Mouse (Mus musculus) heart, embryonic 13.5 days (tissue): ENCODE measurements around the gene Gm3448. TPM values are rescaled to one million over a fixed set of nuclear protein-coding genes. Genes with fewer than 3 reads are reported as not detected.
"Not testable (repeated sequence)": the region's sequence is repeated elsewhere in the genome, so short reads cannot be mapped to it uniquely, and the experiment has no call there.

Experiments used
- ATAC-seq: fragments of 200-750 bp; cut with Nextera tagmentation; 2 replicates; pipeline ENCODE4 v1.8.0; 2017; ENCODE audit warnings: moderate TSS enrichment; ENCODE audit not compliant: insufficient number of reproducible peaks, low FRiP score, low TSS enrichment; ENCODE audit errors: extremely low read depth
- H3K27ac ChIP-seq: fragments of 300-500 bp; sonication (generic); replicated peaks from 2 replicates; pipeline ENCODE4 v1.5.1; 2015; ENCODE audit warnings: moderate library complexity, mild to moderate bottlenecking, inconsistent platforms
- H3K27me3 ChIP-seq: fragments of 300-500 bp; sonication (generic); replicated peaks from 2 replicates; pipeline ENCODE4 v1.6.1; 2015; ENCODE audit warnings: mild to moderate bottlenecking, inconsistent platforms
- H3K36me3 ChIP-seq: fragments of 300-500 bp; sonication (generic); 2 replicates; pipeline ENCODE4 v1.6.1; 2015; ENCODE audit warnings: mild to moderate bottlenecking, inconsistent platforms
- H3K4me1 ChIP-seq: fragments of 300-500 bp; sonication (generic); 2 replicates; pipeline ENCODE4 v1.6.1; 2015; ENCODE audit warnings: inconsistent platforms
- H3K4me2 ChIP-seq: fragments of 300-500 bp; sonication (generic); 2 replicates; pipeline ENCODE4 v1.6.1; 2015; ENCODE audit warnings: inconsistent platforms, mild to moderate bottlenecking, moderate library complexity
- H3K4me3 ChIP-seq: fragments of 300-500 bp; sonication (generic); 2 replicates; pipeline ENCODE4 v1.5.1; 2015; ENCODE audit warnings: moderate library complexity, mild to moderate bottlenecking, inconsistent platforms
- H3K9ac ChIP-seq: fragments of 300-500 bp; sonication (generic); 2 replicates; pipeline ENCODE4 v1.6.1; 2015; ENCODE audit warnings: inconsistent platforms, mild to moderate bottlenecking, moderate library complexity
- H3K9me3 ChIP-seq: fragments of 300-500 bp; sonication (generic); 2 replicates; pipeline ENCODE4 v1.6.1; 2016; ENCODE audit warnings: inconsistent platforms
- WGBS: fragments of 180-500 bp; shearing (Covaris S2); methylation state at CpG from one replicate; pipeline ENCODE4 v1.1.7; 2015; ENCODE audit warnings: mixed read lengths; 5-methylcytosine and 5-hydroxymethylcytosine counted together
- polyA plus RNA-seq: library from polyadenylated mRNA; unstranded; fragments of >200 nt; fragmentation: Nextera tagmentation; extraction: Ambion mirVana; gene quantifications from 2 replicates; pipeline ENCODE4 v1.2.1, GENCODE M21; 2015

Gene Gm3448
- polyA plus RNA-seq, 1 experiment from 2014 or later: 2.2 TPM

DNA sequence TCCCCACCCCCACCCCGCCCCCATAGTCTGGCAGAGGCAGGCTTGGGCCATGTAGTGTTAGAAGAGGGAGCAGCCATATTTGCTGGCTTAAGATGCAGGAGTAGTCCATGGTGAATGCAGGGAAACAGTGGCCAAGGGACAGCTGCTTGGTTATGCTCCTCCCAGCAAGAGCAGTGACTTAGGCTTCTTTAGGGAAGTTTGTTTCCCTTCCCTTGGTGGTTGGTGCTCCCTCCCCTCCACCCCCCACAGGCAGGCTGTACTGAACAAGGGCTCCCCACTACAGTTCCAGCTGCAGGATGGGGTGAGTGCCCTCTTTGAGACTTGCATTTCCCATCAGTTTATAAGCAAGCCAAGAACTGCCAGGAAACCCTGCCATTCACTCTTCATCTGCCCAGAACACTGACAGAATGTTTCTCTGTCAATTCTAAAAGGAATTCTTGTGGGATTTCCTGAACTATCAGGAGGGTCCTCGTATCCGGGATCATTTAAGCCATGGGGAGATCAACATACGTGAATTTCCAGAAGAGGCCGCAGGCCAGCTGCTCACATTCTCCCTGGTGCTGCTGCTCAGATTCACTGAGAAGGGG, 51.1 kb downstream of the Gm3448 start:
- H3K27me3 ChIP-seq, H3K9me3 ChIP-seq, H3K9ac ChIP-seq, H3K27ac ChIP-seq, H3K4me2 ChIP-seq, H3K36me3 ChIP-seq, H3K4me3 ChIP-seq, H3K4me1 ChIP-seq, ATAC-seq: not testable (repeated sequence)
- 80% methylated on average over 4 of the region's 5 CpGs for WGBS

- not testable (repeated sequence) for H3K27me3 ChIP-seq, H3K36me3 ChIP-seq, H3K27ac ChIP-seq, H3K9ac ChIP-seq, H3K9me3 ChIP-seq, H3K4me1 ChIP-seq
- ATAC-seq: peak; percentile 100
- H3K4me2 ChIP-seq: peak within 1 kb of the TSS; percentile 53
- H3K4me3 ChIP-seq: peak within 1 kb of the TSS; percentile 31
- WGBS: no CpG with 5 or more reads among the region's 60 CpGs
Measured at GRCm38 (mm10) chr17:14978362-14979038, 62.8 kb downstream of the Gm3448 start, which contains the start of the genes 9030025P20Rik and Gm3417. TSS of gene 9030025P20Rik (plus strand) at chr17:14978468. TSS of gene Gm3417 (minus strand) at chr17:14978790.

- not testable (repeated sequence) for ATAC-seq, H3K36me3 ChIP-seq, H3K4me1 ChIP-seq, H3K27ac ChIP-seq, H3K9ac ChIP-seq, H3K27me3 ChIP-seq, H3K9me3 ChIP-seq
- 2% methylated on average over 4 of the region's 7 CpGs for WGBS
- Histone ChIP-seq H3K4me2 (peak overlapping the region; percentile 53), H3K4me3 (peak overlapping the region; percentile 31)
Measured at GRCm38 (mm10) chr17:14977718-14978361, 63.5 kb downstream of the Gm3448 start.

DNA sequence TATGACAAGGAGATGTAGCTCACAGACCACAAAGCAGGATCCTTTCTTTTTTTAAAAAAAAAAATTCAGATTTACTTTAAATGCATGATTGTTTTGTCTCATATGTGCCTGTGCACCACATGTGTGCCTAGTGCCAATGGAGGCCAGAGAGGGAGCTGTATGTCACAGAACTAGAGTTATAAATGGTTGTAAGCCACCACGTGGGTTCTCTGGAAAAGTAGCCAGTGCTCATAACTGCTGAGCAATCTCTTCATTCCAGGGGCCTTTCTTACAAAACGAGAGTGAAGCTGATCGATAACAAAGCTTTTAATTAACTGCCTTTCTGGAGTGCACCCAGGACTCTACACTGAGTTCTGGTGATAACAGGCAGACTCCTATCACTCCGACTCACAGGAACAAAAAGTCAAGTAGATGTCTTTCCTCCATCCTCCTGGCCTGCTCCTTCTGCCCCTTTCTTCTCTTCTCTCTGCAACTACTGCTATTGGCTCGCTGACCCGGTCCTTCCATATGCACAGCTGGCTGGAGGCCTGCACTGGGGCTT, 72.9 kb downstream of the Gm3448 start:
- not testable (repeated sequence) for H3K4me3 ChIP-seq, ATAC-seq, H3K9me3 ChIP-seq, H3K9ac ChIP-seq, H3K4me1 ChIP-seq, H3K27ac ChIP-seq, H3K4me2 ChIP-seq, H3K27me3 ChIP-seq, H3K36me3 ChIP-seq
- WGBS: no CpG with 5 or more reads among the region's 6 CpGs

DNA sequence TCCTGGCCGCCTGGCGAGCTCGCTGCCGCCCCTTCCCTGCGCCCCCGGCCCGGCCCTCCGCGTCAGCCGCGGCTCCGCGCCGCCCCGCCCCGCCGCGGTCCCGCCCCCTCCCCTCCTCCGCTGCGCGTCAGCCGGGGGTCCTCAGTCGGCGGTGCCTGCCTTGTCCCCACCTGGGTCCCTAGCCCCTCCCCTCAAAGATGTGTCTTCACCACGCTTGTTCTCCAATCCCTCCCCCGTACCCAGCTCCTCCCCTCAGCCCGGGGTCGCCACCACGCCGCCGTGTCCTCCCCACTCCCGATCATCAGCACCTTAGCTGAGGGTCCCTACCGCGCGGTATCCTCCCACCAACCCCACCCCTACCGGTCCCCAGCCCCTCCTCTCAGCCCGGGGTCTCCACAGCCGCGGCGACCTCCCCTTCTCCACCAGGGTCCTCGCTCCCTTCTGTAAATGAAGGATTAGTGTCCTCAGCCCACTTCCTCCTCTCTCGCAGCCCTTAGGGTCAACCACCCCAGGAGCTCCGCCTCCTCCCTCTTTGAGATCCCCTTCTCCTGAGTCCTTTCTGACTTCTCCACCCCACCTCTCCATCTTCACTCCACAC, 79.7 kb downstream of the Gm3448 start:
- not testable (repeated sequence) for H3K4me2 ChIP-seq, H3K27me3 ChIP-seq, H3K27ac ChIP-seq, H3K9me3 ChIP-seq, H3K9ac ChIP-seq, H3K4me3 ChIP-seq
- Histone ChIP-seq H3K4me1 (peaks cover 14% of the 10 kb centered on the region), H3K36me3 (peaks cover 13% of the 10 kb centered on the region)
- no CpG with 5 or more reads among the region's 44 CpGs for WGBS
- peak; percentile 79 for ATAC-seq

GRCm38 (mm10) chr17:14960951-14961556, 80.3 kb downstream of the Gm3448 start, which contains the start of gene Phf10:
TSS of gene Phf10 (minus strand) at chr17:14961273.
- Histone ChIP-seq H3K9ac (peak within 1 kb of the TSS; percentile 94), H3K4me3 (peak within 1 kb of the TSS; percentile 76), H3K27ac (peak within 1 kb of the TSS; percentile 70; the same call in 1 of the 2 replicates), H3K4me1 (peaks cover 14% of the 10 kb centered on the region), H3K4me2 (peak within 1 kb of the TSS; percentile 95), H3K36me3 (peaks cover 13% of the 10 kb centered on the region)
- under 1% methylated on average over 23 of the region's 100 CpGs for whole genome bisulfite sequencing
- not testable (repeated sequence) for H3K27me3 ChIP-seq, H3K9me3 ChIP-seq
- ATAC-seq: peak; percentile 82

DNA sequence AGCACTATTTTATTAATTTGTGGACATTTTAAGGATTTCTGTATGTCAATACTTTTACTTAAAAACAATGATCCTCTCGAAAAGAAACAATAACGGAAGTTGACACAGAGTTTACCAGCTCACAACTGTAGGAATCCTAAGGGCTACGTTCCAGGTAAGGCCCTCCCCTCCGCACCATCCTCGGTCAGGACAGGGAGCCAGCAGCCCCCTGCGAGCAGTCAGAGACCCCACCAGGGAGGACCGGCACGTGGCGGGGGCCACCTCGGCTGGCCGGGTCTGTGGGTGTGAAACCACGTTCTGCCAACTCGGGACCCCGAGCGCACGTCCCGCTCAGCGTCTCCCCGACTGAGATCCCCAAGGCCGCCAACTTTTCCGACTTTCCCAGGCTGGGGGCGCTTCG, 80.8 kb downstream of the Gm3448 start:
- H3K27ac ChIP-seq: peak overlapping the region; percentile 70; the same call in 1 of the 2 replicates
- no peaks in the 10 kb centered on the region for H3K9me3 ChIP-seq
- H3K9ac ChIP-seq: peak overlapping the region; percentile 94
- H3K27me3 ChIP-seq: no peaks in the 10 kb centered on the region
- ATAC-seq: no peak
- WGBS: under 1% methylated on average over 19 of the region's 23 CpGs
- peak overlapping the region; percentile 76 for H3K4me3 ChIP-seq
- peaks cover 14% of the 10 kb centered on the region for H3K4me1 ChIP-seq
- peak overlapping the region; percentile 95 for H3K4me2 ChIP-seq
- H3K36me3 ChIP-seq: peaks cover 13% of the 10 kb centered on the region

DNA sequence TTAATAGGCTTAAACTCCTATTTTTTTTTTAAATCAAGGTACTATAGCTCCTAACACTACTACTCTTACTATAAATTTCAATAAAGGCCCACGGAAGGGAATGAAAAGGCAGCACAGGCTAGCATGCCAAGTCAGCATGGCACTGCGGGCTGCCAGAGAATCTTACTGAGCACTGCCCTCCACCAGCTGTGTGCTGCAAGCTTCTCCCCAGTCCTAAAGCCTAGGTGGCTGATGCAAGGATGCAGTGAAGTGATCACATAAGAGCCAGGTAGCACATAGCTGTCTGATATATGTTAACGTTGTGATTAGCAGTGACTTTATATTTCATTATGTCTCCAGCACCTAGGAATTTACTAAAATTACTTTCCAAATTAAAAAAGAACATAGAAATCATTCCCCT, 81.4 kb downstream of the Gm3448 start:
- no peaks in the 10 kb centered on the region for H3K9me3 ChIP-seq
- WGBS: 33% methylated on average over 3 of the region's 3 CpGs
- peaks cover 14% of the 10 kb centered on the region for H3K36me3 ChIP-seq
- no peaks in the 10 kb centered on the region for H3K27me3 ChIP-seq
- H3K4me3 ChIP-seq: peak overlapping the region; percentile 76
- peak overlapping the region; percentile 95 for H3K4me2 ChIP-seq
- H3K27ac ChIP-seq: no peak overlapping the region
- ATAC-seq: no peak
- H3K4me1 ChIP-seq: peaks cover 14% of the 10 kb centered on the region
- peak overlapping the region; percentile 73 for H3K9ac ChIP-seq

DNA sequence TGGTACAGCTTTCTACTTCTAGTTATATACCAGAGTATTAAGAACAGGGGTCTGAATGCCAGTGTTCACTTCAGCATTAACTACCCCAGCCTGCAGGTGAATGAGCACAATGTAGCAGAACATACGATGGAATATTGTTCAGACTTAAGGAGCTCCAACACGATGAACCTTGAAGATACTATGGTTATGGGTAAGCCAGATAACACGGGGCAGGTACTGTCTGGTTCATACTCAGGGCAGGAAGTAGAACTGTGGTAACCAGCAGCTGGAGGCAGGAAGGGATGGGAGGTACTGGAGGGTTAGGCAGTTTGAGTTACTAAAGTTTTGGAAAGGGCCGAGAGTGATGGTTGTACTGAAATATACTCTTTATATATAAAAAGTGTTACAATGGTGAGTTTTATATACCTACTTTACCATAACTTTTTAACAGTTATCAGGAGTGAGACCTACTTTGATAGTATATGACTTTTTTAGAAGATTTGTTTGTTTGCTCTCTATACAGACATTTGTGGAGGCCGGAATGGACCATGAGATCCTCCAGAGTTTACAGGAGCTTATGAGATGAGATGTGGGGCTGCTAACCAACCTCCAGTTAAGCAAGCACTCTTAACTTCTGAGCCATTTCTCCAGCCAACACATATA, 82.5 kb downstream of the Gm3448 start:
- Histone ChIP-seq H3K9ac (no peak overlapping the region), H3K4me3 (no peak overlapping the region), H3K36me3 (peaks cover 24% of the 10 kb centered on the region), H3K27ac (no peak overlapping the region), H3K4me2 (no peak overlapping the region), H3K4me1 (peaks cover 14% of the 10 kb centered on the region), H3K9me3 (no peaks in the 10 kb centered on the region), H3K27me3 (no peaks in the 10 kb centered on the region)
- ATAC-seq: no peak
- 83% methylated on average over 5 of the region's 5 CpGs for WGBS

DNA sequence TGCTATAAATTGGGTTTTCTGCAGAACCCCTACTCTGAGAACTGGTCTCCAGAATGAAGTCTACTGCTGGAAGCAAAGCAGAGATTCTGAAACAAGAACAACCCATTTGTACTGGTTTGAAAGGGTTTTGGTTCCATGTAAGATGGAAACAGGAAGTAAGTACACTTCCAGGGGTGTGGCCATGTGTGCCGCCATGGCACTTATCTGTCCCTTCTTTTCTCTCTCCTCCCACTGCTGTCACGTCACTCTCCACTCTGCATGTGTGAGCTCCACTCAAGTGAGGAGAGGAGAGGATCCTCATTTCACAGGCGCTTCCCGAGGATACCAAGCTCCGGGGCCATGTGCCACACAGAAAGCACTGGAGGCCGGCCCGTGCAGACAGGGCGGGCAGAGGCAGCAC, 87.9 kb downstream of the Gm3448 start:
- ATAC-seq: no peak
- Histone ChIP-seq H3K4me3 (no peak overlapping the region), H3K4me1 (no peaks in the 10 kb centered on the region), H3K9ac (no peak overlapping the region), H3K27me3 (no peaks in the 10 kb centered on the region), H3K27ac (no peak overlapping the region), H3K9me3 (no peaks in the 10 kb centered on the region), H3K4me2 (no peak overlapping the region), H3K36me3 (peaks cover 69% of the 10 kb centered on the region)
- 81% methylated on average over 8 of the region's 8 CpGs for WGBS
